ENCODE assay signal across 8 mouse cellular contexts in the genomic region with DNA sequence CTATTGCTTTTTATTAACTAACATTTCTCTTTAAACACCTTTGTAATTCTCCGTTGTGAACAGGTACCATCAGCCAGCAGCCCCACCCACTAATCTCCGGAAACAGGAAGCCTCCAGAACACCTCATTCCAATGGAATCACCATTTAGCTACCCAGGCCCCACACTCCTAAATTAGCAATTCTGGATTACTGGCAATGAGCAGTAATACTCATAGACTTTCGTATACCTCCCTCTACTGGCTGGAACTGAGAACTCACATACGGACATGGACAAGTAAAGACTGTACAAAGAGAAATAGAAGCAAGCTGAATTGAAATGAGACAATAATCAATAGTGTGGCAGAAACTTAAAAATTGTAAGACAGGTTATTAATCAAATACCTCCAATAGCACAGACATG. TPM values are rescaled to one million over a fixed set of nuclear protein-coding genes. Genes with fewer than 3 reads are reported as not detected.
DNase-seq lines count a peak whose midpoint lies in the region; ATAC-seq and TF ChIP-seq lines count a peak whose summit lies in the region.

No protein-coding gene starts in this region.

- in situ Hi-C loops in ES-E14 (cut with MboI; ENCODE audit: low sequenced_read_pairs in 2 of 2, unreplicated experiment in 2 of 2), result no loop called here

- no peak; the same call in 1 of the 2 replicates for TF ChIP-seq CTCF in cerebellum, adult 2 months (IDR thresholded peaks at IDR 0.05; ENCODE audit: borderline replicate concordance, insufficient read depth, low read depth, low read length)

- peaks cover 14% of the 10 kb centered on the region for H3K36me3 ChIP-seq in ES-E14 (ENCODE audit: control insufficient read depth, insufficient read depth, low read length, poor library complexity, severe bottlenecking)
- H3K36me3 ChIP-seq in liver, embryonic 13.5 days, result peaks cover 29% of the 10 kb centered on the region
- peaks cover 2% of the 10 kb centered on the region; the same call in 1 of the 2 replicates for H3K36me3 ChIP-seq in neural tube, embryonic 14.5 days (ENCODE audit: control insufficient read depth, insufficient read depth, low read length)

- H3K4me2 ChIP-seq in liver, embryonic 13.5 days, result no peak overlapping the region
- H3K4me2 ChIP-seq in neural tube, embryonic 14.5 days (ENCODE audit: low read depth, low read length), result no peak overlapping the region

- no peak overlapping the region for H3K27ac ChIP-seq in ES-E14 (ENCODE audit: insufficient read depth, low read depth, low read length, poor library complexity, severe bottlenecking)
- H3K27ac ChIP-seq in cerebellum, adult 2 months (ENCODE audit: insufficient read depth, low read length), result no peak overlapping the region
- no peak overlapping the region for H3K27ac ChIP-seq in liver, embryonic 13.5 days
- no peak overlapping the region for H3K27ac ChIP-seq in neural tube, embryonic 14.5 days (ENCODE audit: low read depth, low read length)

- H3K4me1 ChIP-seq in ES-E14 (ENCODE audit: control insufficient read depth in 2 of 2, insufficient read depth in 2 of 2, low read length in 2 of 2, poor library complexity in 1 of 2), result 0 out of 4 replicates have a peak, but pooled peaks cover 0 to 4% of the 10 kb centered on the region in 2 experiments
- H3K4me1 ChIP-seq in cerebellum, adult 2 months (ENCODE audit: control insufficient read depth, insufficient read depth, low read length), result no peaks in the 10 kb centered on the region; the same call in 1 of the 2 replicates
- H3K4me1 ChIP-seq in liver, embryonic 13.5 days (replicated peaks), result peaks cover 25% of the 10 kb centered on the region
- no peaks in the 10 kb centered on the region for H3K4me1 ChIP-seq in neural tube, embryonic 14.5 days (ENCODE audit: control insufficient read depth, insufficient read depth, low read length)

- ATAC-seq in liver, embryonic 13.5 days (ENCODE audit: low read depth), result no peak
- peak; percentile 67; the same call in 1 of the 2 replicates for ATAC-seq in neural tube, embryonic 14.5 days (ENCODE audit: low read depth)

- TF ChIP-seq POLR2A in cerebellum, adult 2 months (IDR thresholded peaks at IDR 0.05; ENCODE audit: borderline replicate concordance, insufficient read depth, low read length), result no peak

- H3K27me3 ChIP-seq in cerebellum, adult 2 months (ENCODE audit: control insufficient read depth, insufficient read depth, low read length), result no peaks in the 10 kb centered on the region
- H3K27me3 ChIP-seq in liver, embryonic 13.5 days, result no peaks in the 10 kb centered on the region
- no peaks in the 10 kb centered on the region for H3K27me3 ChIP-seq in neural tube, embryonic 14.5 days (ENCODE audit: control insufficient read depth, insufficient read depth, low read length)

- no peaks in the 10 kb centered on the region for H3K9me3 ChIP-seq in ES-E14 (ENCODE audit: control insufficient read depth, insufficient read depth, low read depth, low read length)
- no peaks in the 10 kb centered on the region for H3K9me3 ChIP-seq in liver, embryonic 13.5 days (replicated peaks)
- no peaks in the 10 kb centered on the region for H3K9me3 ChIP-seq in neural tube, embryonic 14.5 days (ENCODE audit: control insufficient read depth, low read length)

- H3K4me3 ChIP-seq in ES-E14 (ENCODE audit: insufficient read depth in 1 of 2, low read depth in 1 of 2, low read length in 2 of 2, poor library complexity in 1 of 2, severe bottlenecking in 1 of 2), result no peak overlapping the region
- H3K4me3 ChIP-seq in cerebellum, adult 2 months (replicated peaks; ENCODE audit: insufficient read depth, low read depth, low read length), result no peak overlapping the region
- H3K4me3 ChIP-seq in liver, embryonic 13.5 days (replicated peaks), result no peak overlapping the region
- no peak overlapping the region for H3K4me3 ChIP-seq in neural tube, embryonic 14.5 days (ENCODE audit: low read depth, low read length)

- H3K9ac ChIP-seq in ES-E14 (ENCODE audit: insufficient read depth, low read depth, low read length, poor library complexity, severe bottlenecking), result no peak overlapping the region
- no peak overlapping the region for H3K9ac ChIP-seq in liver, embryonic 13.5 days
- no peak overlapping the region for H3K9ac ChIP-seq in neural tube, embryonic 14.5 days (replicated peaks; ENCODE audit: low read depth, low read length)

- DNase-seq in 3134 (ENCODE audit: extremely low read depth, insufficient read length, low spot score) (peak; percentile 17), ES-E14 (ENCODE audit: low read depth, low spot score) (peak; percentile 29)
- DNase-seq in cerebellum, adult 2 months, result peak; percentile 33 to 74
- DNase-seq in forelimb bud, embryonic 11.5 days (ENCODE audit: low read depth, low spot score), result peak; percentile 63
- peak; percentile 61 to 72 for DNase-seq in kidney, adult 8-10 months
- DNase-seq in liver, embryonic 13.5 days, result peak; percentile 35
- DNase-seq in thymus, postnatal 4 days, result peak; percentile 57

- WGBS in cerebellum, adult 2 months, result 5% methylated on average over 4 of the region's 4 CpGs
- 18% methylated on average over 4 of the region's 4 CpGs for whole genome bisulfite sequencing in liver, embryonic 13.5 days (ENCODE audit: insufficient replicate concordance)
- 41% methylated on average over 4 of the region's 4 CpGs for WGBS in neural tube, embryonic 14.5 days

TF ChIP-seq in ES-E14, 5 proteins besides CTCF, POLR2A, EP300 and RAD21:
- TF ChIP-seq ZC3H11A (IDR thresholded peaks at IDR 0.05; ENCODE audit: borderline replicate concordance, low read depth, low read length), result peak; percentile 26; the same call in 1 of the 2 replicates
- no peak for TF ChIP-seq ZNF384 (IDR thresholded peaks at IDR 0.05; ENCODE audit: low read depth, low read length)
TF ChIP-seq in ES-E14: peak in this region for 1.

RNA-seq across cellular contexts. Expression of a gene that starts 4.8 kb away (rescaled TPM):
- 11.9 and 12.6 TPM in 2 replicates for total RNA-seq in ES-E14 (2012; rRNA removed)
- 12.3 and 12.7 TPM in 2 replicates for polyA plus RNA-seq in cerebellum, adult 2 months (2012; rRNA removed)
- 16.7 and 17.4 TPM in 2 replicates for polyA plus RNA-seq in liver, embryonic 13.5 days (2015; fragmentation: Nextera tagmentation; extraction: Ambion mirVana)
- polyA plus RNA-seq in neural tube, embryonic 14.5 days (2014; fragmentation: Nextera tagmentation; extraction: Ambion mirVana), result 20.1 and 23.2 TPM in 2 replicates

RNA-seq across cellular contexts. Expression of a gene that starts 26.3 kb away (rescaled TPM):
- not detected in 2 replicates for total RNA-seq in ES-E14 (2012; rRNA removed)
- not detected in 2 replicates for polyA plus RNA-seq in cerebellum, adult 2 months (2012; rRNA removed)
- polyA plus RNA-seq in liver, embryonic 13.5 days (2015; fragmentation: Nextera tagmentation; extraction: Ambion mirVana), result not detected in 2 replicates
- not detected in 2 replicates for polyA plus RNA-seq in neural tube, embryonic 14.5 days (2014; fragmentation: Nextera tagmentation; extraction: Ambion mirVana)

RNA-seq across cellular contexts. Expression of a gene that starts 30.4 kb away (rescaled TPM):
- total RNA-seq in ES-E14 (2012; rRNA removed), result 20.9 and 23.0 TPM in 2 replicates
- 15.7 and 16.2 TPM in 2 replicates for polyA plus RNA-seq in cerebellum, adult 2 months (2012; rRNA removed)
- polyA plus RNA-seq in liver, embryonic 13.5 days (2015; fragmentation: Nextera tagmentation; extraction: Ambion mirVana), result 5.1 and 6.0 TPM in 2 replicates
- polyA plus RNA-seq in neural tube, embryonic 14.5 days (2014; fragmentation: Nextera tagmentation; extraction: Ambion mirVana), result 9.1 and 10.7 TPM in 2 replicates
